Mouse (Mus musculus) retina, postnatal 1 day (tissue): ENCODE data around the gene Prss50.
A peak's percentile ranks its signal among the peaks of the same experiment; 100 is the strongest.
"Not testable (repeated sequence)": the region's sequence is repeated elsewhere in the genome, so short reads cannot be mapped to it uniquely, and the experiment has no call there.

ENCODE experiments used
- DNase-seq: peaks from one replicate; pipeline ENCODE4 v3.0.0-alpha.2; 2012

Gene Prss50

GRCm38 (mm10) chr9:110857781-110858472, at the start of gene Prss50:
TSS of gene Prss50 (plus strand) at chr9:110857967.
- DNase-seq: peak; percentile 60

GRCm38 (mm10) chr9:110810051-110810450, 47.7 kb upstream of the Prss50 start:
- no peak for DNase-seq

- DNase-seq: no peak
These were observed 44.0 kb upstream of the Prss50 start, which contains the start of gene Prss44 for GRCm38 (mm10) chr9:110813789-110814188. TSS of gene Prss44 (plus strand) at chr9:110813994.

- not testable (repeated sequence) for DNase-seq
These were observed 37.2 kb upstream of the Prss50 start for GRCm38 (mm10) chr9:110820546-110820945.

GRCm38 (mm10) chr9:110821436-110821835, 36.3 kb upstream of the Prss50 start:
- DNase-seq: no peak

- no peak for DNase-seq
These were observed 32.3 kb upstream of the Prss50 start for GRCm38 (mm10) chr9:110825426-110825825.

- no peak for DNase-seq
These were observed 31.9 kb upstream of the Prss50 start for GRCm38 (mm10) chr9:110825832-110826231.

GRCm38 (mm10) chr9:110826390-110826789, 31.4 kb upstream of the Prss50 start, which contains the start of gene Prss43:
TSS of gene Prss43 (plus strand) at chr9:110826690.
- no peak for DNase-seq

GRCm38 (mm10) chr9:110833021-110833420, 24.7 kb upstream of the Prss50 start:
- peak; percentile 65 for DNase-seq

GRCm38 (mm10) chr9:110834411-110834810, 23.4 kb upstream of the Prss50 start, which contains the start of gene Prss45:
TSS of gene Prss45 (plus strand) at chr9:110834588.
- peak; percentile 10 for DNase-seq

GRCm38 (mm10) chr9:110834961-110835360, 22.8 kb upstream of the Prss50 start:
- no peak for DNase-seq

GRCm38 (mm10) chr9:110836112-110836511, 21.7 kb upstream of the Prss50 start:
- no peak for DNase-seq

GRCm38 (mm10) chr9:110840905-110841304, 16.9 kb upstream of the Prss50 start:
- no peak for DNase-seq

GRCm38 (mm10) chr9:110841438-110841837, 16.3 kb upstream of the Prss50 start:
- DNase-seq: no peak

GRCm38 (mm10) chr9:110844206-110844605, 13.6 kb upstream of the Prss50 start, which contains the start of gene Prss46:
TSS of gene Prss46 (plus strand) at chr9:110844506.
- no peak for DNase-seq

- DNase-seq: no peak
These were observed 8.6 kb upstream of the Prss50 start for GRCm38 (mm10) chr9:110849162-110849561.

GRCm38 (mm10) chr9:110855903-110856302, 1.9 kb upstream of the Prss50 start:
- no peak for DNase-seq

- DNase-seq: no peak
These were observed 847 bp upstream of the Prss50 start for GRCm38 (mm10) chr9:110856920-110857319.

- DNase-seq: no peak
These were observed 756 bp downstream of the Prss50 start for GRCm38 (mm10) chr9:110858523-110858922.

- DNase-seq: no peak
These were observed 1.3 kb downstream of the Prss50 start for GRCm38 (mm10) chr9:110858967-110859596.

- peak; percentile 63 for DNase-seq
These were observed 13.3 kb downstream of the Prss50 start for GRCm38 (mm10) chr9:110871030-110871429.

- DNase-seq: peak; percentile 78
These were observed 16.2 kb downstream of the Prss50 start for GRCm38 (mm10) chr9:110873681-110874659.

- no peak for DNase-seq
These were observed 17.0 kb downstream of the Prss50 start for GRCm38 (mm10) chr9:110874660-110875191.
